Mouse (Mus musculus) fat pad, adult 2 months (tissue): ENCODE data around the gene Rubcn.

Experiments used
- DNase-seq: peaks from one replicate; pipeline ENCODE4 v3.0.0-alpha.2; 2011; ENCODE audit warnings: low read depth, low spot score; ENCODE audit errors: extremely low read depth

Rubcn gene

GRCm38 (mm10) chr16:32821772-32822449, 55.7 kb downstream of the Rubcn start:
- no peak for DNase-seq

- DNase-seq: no peak
These were observed 59.1 kb downstream of the Rubcn start for GRCm38 (mm10) chr16:32818441-32818840.

GRCm38 (mm10) chr16:32818036-32818435, 59.5 kb downstream of the Rubcn start:
- DNase-seq: peak; percentile 28

- DNase-seq: no peak
These were observed 62.4 kb downstream of the Rubcn start for GRCm38 (mm10) chr16:32815160-32815605.

GRCm38 (mm10) chr16:32814539-32814938, 63.0 kb downstream of the Rubcn start:
- no peak for DNase-seq

GRCm38 (mm10) chr16:32813771-32814170, 63.8 kb downstream of the Rubcn start:
- no peak for DNase-seq

- no peak for DNase-seq
These were observed 64.2 kb downstream of the Rubcn start for GRCm38 (mm10) chr16:32813362-32813761.

GRCm38 (mm10) chr16:32812888-32813361, 64.6 kb downstream of the Rubcn start:
- DNase-seq: no peak

- no peak for DNase-seq
These were observed 67.2 kb downstream of the Rubcn start, which contains the start of gene Smbd1 for GRCm38 (mm10) chr16:32810321-32810720. Gene Smbd1, minus strand, starts transcription at chr16:32810477.

GRCm38 (mm10) chr16:32807408-32808185, 70.0 kb downstream of the Rubcn start:
- DNase-seq: no peak

- DNase-seq: no peak
These were observed 72.4 kb downstream of the Rubcn start for GRCm38 (mm10) chr16:32805151-32805550.

GRCm38 (mm10) chr16:32803901-32804300, 73.7 kb downstream of the Rubcn start:
- DNase-seq: no peak

- peak; percentile 23 for DNase-seq
These were observed 74.2 kb downstream of the Rubcn start for GRCm38 (mm10) chr16:32803252-32803853.

GRCm38 (mm10) chr16:32797426-32797689, 80.2 kb downstream of the Rubcn start, which contains the start of gene Muc20:
Gene Muc20, minus strand, starts transcription at chr16:32797435.
- no peak for DNase-seq

- no peak for DNase-seq
These were observed 80.7 kb downstream of the Rubcn start for GRCm38 (mm10) chr16:32796676-32797425.

GRCm38 (mm10) chr16:32795177-32795576, 82.4 kb downstream of the Rubcn start:
- no peak for DNase-seq

GRCm38 (mm10) chr16:32790056-32790455, 87.5 kb downstream of the Rubcn start:
- DNase-seq: no peak

- DNase-seq: no peak
These were observed 92.7 kb downstream of the Rubcn start for GRCm38 (mm10) chr16:32784840-32785239.

- DNase-seq: no peak
These were observed 94.1 kb downstream of the Rubcn start for GRCm38 (mm10) chr16:32783324-32784062.

GRCm38 (mm10) chr16:32778956-32779355, 98.6 kb downstream of the Rubcn start:
- no peak for DNase-seq
